Mouse (Mus musculus) heart, postnatal 0 days (tissue): ENCODE results near the gene Crybb1.

Source experiments
- CTCF ChIP-seq: IDR thresholded peaks from 2 replicates; pipeline ENCODE4 v1.5.1; 2016; ENCODE audit warnings: antibody characterized with exemption, control low read depth, low read depth
- EP300 ChIP-seq: IDR thresholded peaks from 2 replicates; pipeline ENCODE4 v1.6.1; 2016; ENCODE audit warnings: antibody characterized with exemption, low read depth

- TF ChIP-seq CTCF, result no peak
- no peak for TF ChIP-seq EP300
Measured at GRCm38 (mm10) chr5:112237439-112237838, 18.2 kb upstream of the Crybb1 start.
